Mouse (Mus musculus) intestine, embryonic 14.5 days (tissue): ENCODE data around the gene Hist2h2bb. TPM values are rescaled to one million over a fixed set of nuclear protein-coding genes. Genes with fewer than 3 reads are reported as not detected.
"Not testable (repeated sequence)": the region's sequence is repeated elsewhere in the genome, so short reads cannot be mapped to it uniquely, and the experiment has no call there.

Experiments
- ATAC-seq: fragments of 200-750 bp; cut with Nextera tagmentation; replicated peaks from 2 replicates; pipeline ENCODE4 v1.8.0; 2017; ENCODE audit warnings: low read depth, moderate number of reproducible peaks, moderate TSS enrichment, moderate library complexity; ENCODE audit not compliant: low FRiP score, low TSS enrichment
- DNase-seq: peaks from one replicate; pipeline ENCODE4 v3.0.0-alpha.2; 2018; ENCODE audit warnings: low spot score
- H3K27ac ChIP-seq: fragments of 300-500 bp; sonication (generic); 2 replicates; pipeline ENCODE4 v1.5.1; 2014; ENCODE audit warnings: low read depth, mild to moderate bottlenecking, control low read depth
- H3K27me3 ChIP-seq: fragments of 300-500 bp; sonication (generic); replicated peaks from 2 replicates; pipeline ENCODE4 v1.6.1; 2014; ENCODE audit warnings: low read length, control low read depth; ENCODE audit not compliant: control insufficient read depth, insufficient read depth
- H3K36me3 ChIP-seq: fragments of 300-500 bp; sonication (generic); 2 replicates; pipeline ENCODE4 v1.6.1; 2014; ENCODE audit warnings: low read length, control low read depth; ENCODE audit not compliant: control insufficient read depth, insufficient read depth
- H3K4me1 ChIP-seq: fragments of 300-500 bp; sonication (generic); replicated peaks from 2 replicates; pipeline ENCODE4 v1.6.1; 2014; ENCODE audit warnings: low read length, control low read depth, mixed read lengths; ENCODE audit not compliant: control insufficient read depth, insufficient read depth
- H3K4me2 ChIP-seq: fragments of 300-500 bp; sonication (generic); 2 replicates; pipeline ENCODE4 v1.6.1; 2014; ENCODE audit warnings: low read length
- H3K4me3 ChIP-seq: fragments of 300-500 bp; sonication (generic); 2 replicates; pipeline ENCODE4 v1.5.1; 2014; ENCODE audit warnings: low read depth, low read length, control low read depth, mixed read lengths
- H3K9ac ChIP-seq: fragments of 300-500 bp; sonication (generic); 2 replicates; pipeline ENCODE4 v1.6.1; 2014; ENCODE audit warnings: mild to moderate bottlenecking, low read length
- H3K9me3 ChIP-seq: fragments of 300-500 bp; sonication (generic); 2 replicates; pipeline ENCODE4 v1.6.1; 2016; ENCODE audit warnings: low read length, control low read depth; ENCODE audit not compliant: control insufficient read depth
- whole genome bisulfite sequencing: fragments of 180-500 bp; shearing (Covaris S2); extraction: QIAGEN DNeasy Blood & Tissue Kit; methylation state at CpG from one replicate; pipeline ENCODE4 v1.1.7; 2014; 5-methylcytosine and 5-hydroxymethylcytosine counted together
- polyA plus RNA-seq: library from polyadenylated mRNA; unstranded; fragments of >200 nt; fragmentation: Nextera tagmentation; extraction: Ambion mirVana; gene quantifications from 2 replicates; pipeline ENCODE4 v1.2.1, GENCODE M21; 2014

Hist2h2bb gene
- polyA plus RNA-seq, result 20.1 and 22.0 TPM in 2 replicates

DNA sequence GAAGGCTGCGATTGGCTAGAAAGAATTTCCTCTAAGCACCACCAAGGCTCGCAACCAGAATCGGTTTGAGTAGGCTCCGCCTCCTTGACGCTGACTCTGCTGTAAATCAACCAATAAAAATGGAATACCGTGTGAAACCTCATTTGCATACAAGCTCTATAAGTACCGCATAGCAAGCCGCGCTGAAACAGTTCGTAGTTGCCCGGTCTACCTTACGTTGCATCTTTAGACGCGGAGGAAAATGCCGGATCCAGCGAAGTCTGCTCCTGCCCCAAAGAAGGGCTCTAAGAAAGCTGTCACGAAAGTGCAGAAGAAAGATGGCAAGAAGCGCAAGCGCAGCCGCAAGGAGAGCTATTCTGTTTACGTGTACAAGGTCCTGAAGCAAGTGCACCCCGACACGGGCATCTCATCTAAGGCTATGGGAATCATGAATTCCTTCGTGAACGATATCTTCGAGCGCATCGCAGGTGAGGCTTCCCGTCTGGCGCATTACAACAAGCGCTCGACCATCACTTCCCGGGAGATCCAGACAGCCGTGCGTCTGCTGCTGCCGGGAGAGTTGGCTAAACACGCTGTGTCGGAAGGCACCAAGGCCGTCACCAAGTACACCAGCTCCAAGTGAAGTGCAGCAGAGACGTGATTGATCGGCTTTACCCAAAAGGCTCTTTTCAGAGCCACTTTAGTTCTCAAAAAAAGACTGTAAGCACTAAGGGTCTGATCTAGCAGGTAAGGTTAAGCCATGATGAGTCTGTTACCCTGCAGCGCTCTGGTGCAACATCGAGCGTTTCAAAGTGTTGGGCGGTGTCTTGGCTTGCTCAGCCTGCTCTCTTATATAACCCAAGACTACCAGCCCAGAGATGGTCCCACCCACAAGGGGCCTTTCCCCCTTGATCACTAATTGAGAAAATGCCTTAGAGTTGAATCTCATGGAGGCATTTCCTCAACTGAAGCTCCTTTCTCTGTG is at the start of gene Hist2h2bb:
TSS of gene Hist2h2bb (plus strand) at position 242 of the 964 bp plus-strand sequence.
- Histone ChIP-seq H3K27me3 (no peaks in the 10 kb centered on the region), H3K9me3 (no peaks in the 10 kb centered on the region), H3K9ac (peak within 1 kb of the TSS; percentile 82), H3K36me3 (no peaks in the 10 kb centered on the region), H3K27ac (peak within 1 kb of the TSS; percentile 98), H3K4me1 (peaks cover 10% of the 10 kb centered on the region), H3K4me3 (peak within 1 kb of the TSS; percentile 58), H3K4me2 (peak within 1 kb of the TSS; percentile 90)
- under 1% methylated on average over 45 of the region's 45 CpGs for WGBS
- ATAC-seq, result peak; percentile 95
- DNase-seq, result peak; percentile 98

DNA sequence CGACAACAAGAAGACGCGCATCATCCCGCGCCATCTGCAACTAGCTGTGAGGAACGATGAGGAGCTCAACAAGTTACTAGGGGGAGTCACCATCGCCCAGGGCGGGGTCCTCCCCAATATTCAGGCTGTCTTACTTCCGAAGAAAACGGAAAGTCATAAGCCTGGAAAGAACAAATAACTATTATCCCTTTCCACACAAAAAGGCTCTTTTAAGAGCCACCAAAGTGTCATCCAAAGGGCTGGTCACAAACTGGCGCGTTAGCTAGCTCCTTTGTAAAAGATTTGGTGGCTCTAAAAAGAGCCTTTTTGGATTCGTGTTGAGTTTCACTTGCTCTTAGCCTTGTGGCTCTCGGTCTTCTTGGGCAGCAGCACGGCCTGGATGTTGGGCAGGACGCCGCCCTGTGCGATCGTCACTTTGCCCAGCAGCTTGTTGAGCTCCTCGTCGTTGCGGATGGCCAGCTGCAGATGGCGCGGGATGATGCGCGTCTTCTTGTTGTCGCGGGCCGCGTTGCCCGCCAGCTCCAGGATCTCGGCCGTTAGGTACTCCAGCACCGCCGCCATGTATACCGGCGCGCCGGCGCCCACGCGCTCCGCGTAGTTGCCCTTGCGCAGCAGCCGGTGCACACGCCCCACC is 49.3 kb upstream of the Hist2h2bb start:
- H3K27me3 ChIP-seq, H3K9me3 ChIP-seq, H3K36me3 ChIP-seq: not testable (repeated sequence)
- Histone ChIP-seq H3K27ac (peak overlapping the region; percentile 98), H3K4me1 (peaks cover 12% of the 10 kb centered on the region; the same call in 1 of the 2 replicates), H3K4me3 (peak overlapping the region; percentile 69), H3K9ac (peak overlapping the region; percentile 97), H3K4me2 (peak overlapping the region; percentile 59)
- DNase-seq, result peak; percentile 88
- 0% methylated on average over 24 of the region's 47 CpGs for WGBS
- 0 out of 2 replicates have a peak, but pooled peaks have one; percentile 7 for ATAC-seq

DNA sequence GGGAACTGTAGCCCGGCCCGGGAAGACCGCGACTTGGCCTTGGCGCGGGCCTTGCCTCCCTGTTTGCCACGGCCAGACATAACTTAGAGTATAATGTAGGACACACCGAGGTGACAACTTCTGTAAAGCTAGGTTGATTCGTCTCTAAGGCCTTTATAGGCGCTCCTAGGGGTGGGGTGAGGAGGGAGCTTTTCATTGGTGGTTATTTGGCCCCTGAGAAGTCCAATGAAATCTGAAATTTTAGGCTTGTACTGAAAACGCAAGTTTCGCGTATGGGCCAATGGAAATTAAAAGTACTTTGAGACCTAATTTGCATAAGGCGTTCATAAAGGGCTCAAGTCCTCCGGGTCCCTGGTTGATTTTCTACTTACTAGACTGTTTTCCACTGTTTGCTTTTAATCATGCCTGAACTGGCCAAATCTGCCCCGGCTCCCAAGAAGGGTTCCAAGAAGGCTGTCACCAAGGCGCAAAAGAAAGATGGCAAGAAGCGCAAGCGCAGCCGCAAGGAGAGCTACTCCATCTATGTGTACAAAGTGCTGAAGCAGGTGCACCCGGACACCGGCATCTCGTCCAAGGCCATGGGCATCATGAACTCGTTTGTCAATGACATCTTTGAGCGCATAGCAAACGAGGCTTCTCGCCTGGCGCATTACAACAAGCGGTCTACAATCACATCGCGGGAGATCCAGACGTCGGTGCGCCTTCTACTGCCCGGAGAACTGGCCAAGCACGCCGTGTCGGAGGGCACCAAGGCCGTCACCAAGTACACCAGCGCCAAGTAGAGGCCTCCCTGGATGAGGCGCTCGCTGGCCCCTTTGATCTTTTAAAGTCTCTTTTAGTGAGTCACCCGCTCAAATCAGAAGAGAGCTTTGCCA is 48.5 kb upstream of the Hist2h2bb start, which contains the start of the genes Hist2h2ac and Hist2h2be:
TSS of gene Hist2h2ac (minus strand) at position 116 of the 875 bp plus-strand sequence.
TSS of gene Hist2h2be (plus strand) at position 355 of the 875 bp plus-strand sequence.
- H3K27me3 ChIP-seq, result no peaks in the 10 kb centered on the region
- H3K27ac ChIP-seq, result peak within 1 kb of the TSS; percentile 98
- peak within 1 kb of the TSS; percentile 69 for H3K4me3 ChIP-seq
- H3K9ac ChIP-seq, result peak within 1 kb of the TSS; percentile 97
- H3K9me3 ChIP-seq, result no peaks in the 10 kb centered on the region
- no peaks in the 10 kb centered on the region for H3K36me3 ChIP-seq
- ATAC-seq (peak; percentile 87), DNase-seq (peak; percentile 91)
- H3K4me2 ChIP-seq, result peak within 1 kb of the TSS; percentile 59
- H3K4me1 ChIP-seq, result peaks cover 12% of the 10 kb centered on the region; the same call in 1 of the 2 replicates
- under 1% methylated on average over 43 of the region's 43 CpGs for WGBS

GRCm38 (mm10) chr3:96221640-96222038 is 47.9 kb upstream of the Hist2h2bb start:
- H3K27me3 ChIP-seq, result no peaks in the 10 kb centered on the region
- peak overlapping the region; percentile 59 for H3K4me2 ChIP-seq
- peak overlapping the region; percentile 69 for H3K4me3 ChIP-seq
- H3K36me3 ChIP-seq, result no peaks in the 10 kb centered on the region
- H3K27ac ChIP-seq, result peak overlapping the region; percentile 98
- H3K4me1 ChIP-seq, result peaks cover 12% of the 10 kb centered on the region; the same call in 1 of the 2 replicates
- H3K9me3 ChIP-seq, result no peaks in the 10 kb centered on the region
- peak overlapping the region; percentile 97 for H3K9ac ChIP-seq
- ATAC-seq, result no peak
- 22% methylated on average over 9 of the region's 9 CpGs for WGBS
- DNase-seq, result peak; percentile 71

- H3K9me3 ChIP-seq, result no peaks in the 10 kb centered on the region
These were observed 46.8 kb upstream of the Hist2h2bb start for GRCm38 (mm10) chr3:96222774-96223173.

DNA sequence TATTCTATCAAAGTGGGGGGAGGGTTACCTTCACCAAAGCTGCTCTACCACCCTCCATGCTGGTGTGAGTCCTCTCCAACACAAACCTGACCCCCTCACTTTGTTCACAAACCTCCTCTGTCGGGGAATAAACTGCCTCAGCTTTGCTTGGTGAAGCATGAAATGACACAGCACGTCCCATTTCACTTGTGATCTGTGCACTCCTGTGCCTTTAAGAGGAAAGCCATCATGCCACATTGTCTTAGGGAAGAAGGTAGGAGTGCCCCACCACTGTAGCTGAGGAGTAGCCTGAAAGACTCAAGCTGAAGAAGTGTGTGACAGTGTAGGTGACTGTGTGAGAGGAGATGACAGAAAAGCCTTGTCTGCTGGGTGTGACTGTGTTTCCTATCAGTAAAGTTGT is 44.1 kb upstream of the Hist2h2bb start:
- DNase-seq, result no peak
- ATAC-seq, result no peak
- H3K27ac ChIP-seq, result no peak overlapping the region
- no peaks in the 10 kb centered on the region for H3K27me3 ChIP-seq
- no peaks in the 10 kb centered on the region for H3K36me3 ChIP-seq
- 0 out of 2 replicates have a peak, but pooled peaks cover 12% of the 10 kb centered on the region for H3K4me1 ChIP-seq
- H3K9ac ChIP-seq, result no peak overlapping the region
- H3K4me3 ChIP-seq, result no peak overlapping the region
- H3K9me3 ChIP-seq, result no peaks in the 10 kb centered on the region
- 47% methylated on average over 2 of the region's 2 CpGs for WGBS
- H3K4me2 ChIP-seq, result no peak overlapping the region

More at GRCm38 (mm10) chr3:96222774-96223173, 46.8 kb upstream of the Hist2h2bb start:
- H3K4me1 ChIP-seq, result peaks cover 12% of the 10 kb centered on the region; the same call in 1 of the 2 replicates
- ATAC-seq (no peak), DNase-seq (no peak)
- WGBS, result 90% methylated on average over 4 of the region's 4 CpGs
- H3K36me3 ChIP-seq, result no peaks in the 10 kb centered on the region
- H3K4me2 ChIP-seq, result peak overlapping the region; percentile 59
- H3K9ac ChIP-seq, result no peak overlapping the region
- no peaks in the 10 kb centered on the region for H3K27me3 ChIP-seq
- H3K27ac ChIP-seq, result no peak overlapping the region
- no peak overlapping the region for H3K4me3 ChIP-seq

GRCm38 (mm10) chr3:96226695-96227648 is 42.6 kb upstream of the Hist2h2bb start:
- ATAC-seq, result no peak
- no peak overlapping the region for H3K4me3 ChIP-seq
- H3K4me2 ChIP-seq, result no peak overlapping the region
- no peaks in the 10 kb centered on the region for H3K27me3 ChIP-seq
- H3K27ac ChIP-seq, result no peak overlapping the region
- 0 out of 2 replicates have a peak, but pooled peaks cover 7% of the 10 kb centered on the region for H3K4me1 ChIP-seq
- 53% methylated on average over 8 of the region's 8 CpGs for WGBS
- no peaks in the 10 kb centered on the region for H3K36me3 ChIP-seq
- no peak for DNase-seq
- no peaks in the 10 kb centered on the region for H3K9me3 ChIP-seq
- H3K9ac ChIP-seq, result no peak overlapping the region
